Mouse (Mus musculus): ENCODE measurements at regions not wholly inside any gene's neighbourhood (a gene's known extent, or its start where the extent isn't known, plus 50 kb on each side); places are given as distances from the start of the nearest gene placed in this dataset.

DNA sequence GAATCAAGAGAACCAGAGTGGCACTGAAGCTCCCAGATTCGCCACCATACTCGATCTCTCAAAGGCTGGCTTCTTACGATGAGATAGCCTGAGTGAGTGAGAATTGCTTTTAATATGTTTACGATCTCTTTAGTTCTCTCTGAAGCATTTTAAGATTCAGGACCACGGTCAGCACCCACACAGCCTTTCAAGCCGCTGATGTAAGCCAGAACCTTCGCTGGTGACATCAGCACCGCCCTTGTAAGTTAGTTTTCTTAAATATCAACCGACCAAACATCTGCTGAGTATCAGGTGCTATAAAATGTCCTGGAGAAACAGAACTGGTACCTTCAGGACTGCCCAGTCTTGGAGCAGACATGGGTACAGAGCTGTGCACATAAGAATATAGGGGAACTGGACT, 141.6 kb downstream of the Dmrta2 start:
- no peaks in the 10 kb centered on the region for H3K9me3 ChIP-seq (ENCODE audit: control insufficient read depth, low read length)
- whole genome bisulfite sequencing = 17% methylated on average over 9 of the region's 9 CpGs
- DNase-seq (ENCODE audit: low spot score) = peak; percentile 82
- no peaks in the 10 kb centered on the region for H3K27me3 ChIP-seq (ENCODE audit: control insufficient read depth, insufficient read depth, low read length)
- peaks cover 13% of the 10 kb centered on the region for H3K4me1 ChIP-seq (ENCODE audit: control insufficient read depth, insufficient read depth, low read length)
- H3K4me3 ChIP-seq (ENCODE audit: low read depth, low read length) = no peak overlapping the region
- H3K4me2 ChIP-seq (ENCODE audit: low read depth, severe bottlenecking) = no peak overlapping the region
- no peak overlapping the region for H3K27ac ChIP-seq (replicated peaks; ENCODE audit: low read depth, low read length)
- ATAC-seq (ENCODE audit: insufficient number of reproducible peaks, low FRiP score, low TSS enrichment, low read depth) = peak; percentile 44; the same call in 1 of the 2 replicates
- no peaks in the 10 kb centered on the region for H3K36me3 ChIP-seq (ENCODE audit: control insufficient read depth, insufficient read depth, low read length)
- no peak overlapping the region for H3K9ac ChIP-seq (ENCODE audit: low read length)

DNA sequence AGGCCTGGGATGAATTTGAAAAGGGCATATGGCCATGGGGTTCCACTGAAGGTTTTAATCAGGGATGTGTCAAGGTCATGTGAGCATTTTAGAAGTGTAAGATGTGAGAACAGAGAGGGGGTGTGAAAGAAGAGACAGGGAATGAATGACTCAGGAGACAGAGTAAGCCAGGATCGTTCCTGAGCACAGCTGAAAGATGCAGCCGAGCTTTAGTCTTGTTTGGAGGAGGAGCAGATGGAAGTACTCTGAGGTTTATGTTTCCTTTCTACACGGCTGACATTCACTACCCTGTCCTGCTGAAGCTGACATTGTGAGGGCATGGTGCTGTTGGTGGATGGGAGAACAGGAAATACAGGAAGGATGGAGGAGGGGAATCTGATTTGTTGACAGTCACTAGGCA, 142.0 kb downstream of the Dmrta2 start:
- 8% methylated on average over 3 of the region's 3 CpGs for WGBS
- H3K27me3 ChIP-seq (ENCODE audit: control insufficient read depth, insufficient read depth, low read length) = no peaks in the 10 kb centered on the region
- H3K4me1 ChIP-seq (ENCODE audit: control insufficient read depth, insufficient read depth, low read length) = peaks cover 13% of the 10 kb centered on the region
- H3K27ac ChIP-seq (replicated peaks; ENCODE audit: low read depth, low read length) = no peak overlapping the region
- no peak overlapping the region for H3K4me3 ChIP-seq (ENCODE audit: low read depth, low read length)
- H3K36me3 ChIP-seq (ENCODE audit: control insufficient read depth, insufficient read depth, low read length) = no peaks in the 10 kb centered on the region
- 0 out of 2 replicates have a peak, but pooled peaks have one; percentile 20 for ATAC-seq (ENCODE audit: insufficient number of reproducible peaks, low FRiP score, low TSS enrichment, low read depth)
- H3K9me3 ChIP-seq (ENCODE audit: control insufficient read depth, low read length) = no peaks in the 10 kb centered on the region
- DNase-seq (ENCODE audit: low spot score) = no peak
- H3K4me2 ChIP-seq (ENCODE audit: low read depth, severe bottlenecking) = no peak overlapping the region
- H3K9ac ChIP-seq (ENCODE audit: low read length) = no peak overlapping the region

DNA sequence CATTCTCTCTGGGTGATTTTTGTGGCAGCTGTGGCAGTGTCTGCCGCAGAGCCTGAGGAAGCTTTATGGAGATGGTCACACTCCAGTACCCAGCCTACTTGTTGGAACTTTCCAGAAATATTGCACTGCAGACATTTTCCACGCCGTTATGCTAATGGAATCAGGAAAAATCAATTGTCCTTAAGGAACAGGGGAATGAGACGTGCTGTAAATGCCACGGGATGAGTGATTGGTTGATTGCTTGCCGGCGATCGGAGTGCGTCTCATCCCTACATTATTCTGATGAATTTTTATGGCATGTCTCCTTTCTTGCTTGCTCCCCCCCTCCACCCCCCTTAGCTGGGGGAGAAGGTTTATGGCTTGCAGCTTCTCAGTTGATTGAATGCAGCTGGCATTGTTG, 142.9 kb downstream of the Dmrta2 start:
- no peaks in the 10 kb centered on the region for H3K36me3 ChIP-seq (ENCODE audit: control insufficient read depth, insufficient read depth, low read length)
- H3K27me3 ChIP-seq (ENCODE audit: control insufficient read depth, insufficient read depth, low read length) = no peaks in the 10 kb centered on the region
- DNase-seq (ENCODE audit: low spot score) (peak; percentile 38), ATAC-seq (ENCODE audit: insufficient number of reproducible peaks, low FRiP score, low TSS enrichment, low read depth) (no peak)
- no peak overlapping the region for H3K4me2 ChIP-seq (ENCODE audit: low read depth, severe bottlenecking)
- H3K4me1 ChIP-seq (ENCODE audit: control insufficient read depth, insufficient read depth, low read length) = peaks cover 20% of the 10 kb centered on the region
- no peaks in the 10 kb centered on the region for H3K9me3 ChIP-seq (ENCODE audit: control insufficient read depth, low read length)
- H3K4me3 ChIP-seq (ENCODE audit: low read depth, low read length) = no peak overlapping the region
- WGBS = 17% methylated on average over 9 of the region's 9 CpGs
- H3K9ac ChIP-seq (ENCODE audit: low read length) = no peak overlapping the region
- no peak overlapping the region for H3K27ac ChIP-seq (replicated peaks; ENCODE audit: low read depth, low read length)

DNA sequence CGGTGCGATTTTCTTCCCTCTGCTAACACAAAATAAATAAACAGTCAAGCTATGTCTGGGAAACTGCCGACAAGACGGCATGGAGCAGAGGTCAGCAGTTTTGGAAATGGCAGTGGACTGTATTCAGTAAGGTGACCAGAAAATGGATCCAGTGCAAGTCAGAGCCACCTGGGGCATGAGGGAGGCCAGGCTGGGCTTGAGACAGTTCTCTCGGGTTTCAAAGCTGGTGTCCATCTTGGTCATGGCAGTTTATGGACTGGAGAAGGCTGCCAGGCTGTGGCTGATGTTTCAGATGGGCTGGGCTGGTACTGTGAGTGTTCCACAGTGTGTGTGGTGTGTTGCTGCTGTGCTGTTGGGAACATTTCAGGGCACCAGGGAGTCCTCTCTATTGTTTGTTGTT, 143.6 kb downstream of the Dmrta2 start:
- no peak for ATAC-seq (ENCODE audit: insufficient number of reproducible peaks, low FRiP score, low TSS enrichment, low read depth)
- H3K4me2 ChIP-seq (ENCODE audit: low read depth, severe bottlenecking) = no peak overlapping the region
- H3K9ac ChIP-seq (ENCODE audit: low read length) = no peak overlapping the region
- DNase-seq (ENCODE audit: low spot score) = no peak
- H3K4me3 ChIP-seq (ENCODE audit: low read depth, low read length) = no peak overlapping the region
- no peaks in the 10 kb centered on the region for H3K9me3 ChIP-seq (ENCODE audit: control insufficient read depth, low read length)
- no peaks in the 10 kb centered on the region for H3K27me3 ChIP-seq (ENCODE audit: control insufficient read depth, insufficient read depth, low read length)
- H3K27ac ChIP-seq (replicated peaks; ENCODE audit: low read depth, low read length) = no peak overlapping the region
- 14% methylated on average over 5 of the region's 5 CpGs for WGBS
- no peaks in the 10 kb centered on the region for H3K36me3 ChIP-seq (ENCODE audit: control insufficient read depth, insufficient read depth, low read length)
- peaks cover 23% of the 10 kb centered on the region for H3K4me1 ChIP-seq (ENCODE audit: control insufficient read depth, insufficient read depth, low read length)

DNA sequence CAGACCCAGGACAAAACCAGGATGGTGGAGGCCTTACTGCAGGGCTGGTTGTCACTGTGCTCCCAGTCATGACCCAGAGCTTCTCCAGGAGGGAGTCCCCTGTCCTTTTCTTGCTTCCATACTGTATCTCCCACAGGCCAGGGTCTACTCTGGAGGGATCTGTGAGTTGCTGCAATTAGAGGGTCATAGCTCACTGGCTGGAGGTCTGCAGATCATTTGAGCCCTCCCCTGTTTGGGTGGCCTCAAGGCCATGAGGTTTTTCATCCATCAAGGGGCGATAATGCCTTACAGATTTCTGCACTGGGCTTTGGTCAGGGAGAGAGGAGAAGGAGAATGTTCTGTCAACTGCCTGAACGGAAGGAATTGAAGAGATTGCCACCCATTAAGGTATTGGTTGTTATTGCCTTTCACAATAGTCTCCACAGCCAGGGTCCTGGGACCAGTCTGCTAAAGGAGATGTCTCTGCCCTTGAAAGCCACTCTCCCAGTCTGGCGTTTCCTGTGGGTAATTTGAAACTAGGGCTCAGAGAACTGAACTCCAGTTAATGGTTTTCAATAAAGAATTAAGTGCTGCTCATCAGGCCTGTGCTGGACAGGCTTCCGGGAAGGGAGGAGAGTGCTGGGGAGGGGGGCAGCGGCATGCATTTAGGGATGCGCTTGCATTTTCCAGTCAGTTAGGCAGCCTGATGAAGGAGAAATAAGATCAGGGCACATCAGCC, 147.4 kb downstream of the Dmrta2 start:
- WGBS = 6% methylated on average over 6 of the region's 6 CpGs
- DNase-seq (ENCODE audit: low spot score) = peak; percentile 54

DNA sequence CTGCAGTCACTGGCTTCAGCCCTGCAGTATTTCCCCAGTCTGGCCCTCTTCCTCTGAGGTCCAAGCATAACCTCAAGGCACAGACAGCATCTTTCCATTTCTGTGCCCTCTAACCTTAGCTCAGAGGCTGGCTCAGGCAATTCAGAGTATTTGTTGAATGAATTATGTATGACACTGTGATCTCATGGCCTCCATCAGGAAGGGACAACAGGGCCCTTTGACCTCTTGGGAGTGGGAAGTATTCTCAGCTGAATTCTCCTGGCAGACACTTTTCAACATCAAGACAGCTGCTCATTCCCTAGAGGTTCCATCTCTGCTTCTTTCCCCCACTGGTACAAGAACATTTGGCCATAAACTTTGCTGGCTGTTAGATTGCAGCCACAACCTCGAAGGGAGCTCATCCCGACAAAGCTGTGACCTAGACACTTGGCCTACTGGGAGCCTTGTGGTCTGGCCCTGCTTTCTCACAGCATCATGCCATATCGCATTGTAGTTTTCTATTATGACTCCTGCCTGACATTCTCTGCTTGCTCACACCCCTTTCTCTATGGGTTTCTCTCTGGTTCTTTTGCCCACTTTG, 150.2 kb downstream of the Dmrta2 start:
- Histone ChIP-seq H3K4me2 (ENCODE audit: low read depth, severe bottlenecking) (no peak overlapping the region), H3K9ac (ENCODE audit: low read length) (no peak overlapping the region), H3K9me3 (ENCODE audit: control insufficient read depth, low read length) (no peaks in the 10 kb centered on the region), H3K27ac (replicated peaks; ENCODE audit: low read depth, low read length) (no peak overlapping the region), H3K4me1 (ENCODE audit: control insufficient read depth, insufficient read depth, low read length) (peaks cover 10% of the 10 kb centered on the region), H3K4me3 (ENCODE audit: low read depth, low read length) (no peak overlapping the region), H3K36me3 (ENCODE audit: control insufficient read depth, insufficient read depth, low read length) (no peaks in the 10 kb centered on the region), H3K27me3 (ENCODE audit: control insufficient read depth, insufficient read depth, low read length) (no peaks in the 10 kb centered on the region)
- ATAC-seq (ENCODE audit: insufficient number of reproducible peaks, low FRiP score, low TSS enrichment, low read depth) (no peak), DNase-seq (ENCODE audit: low spot score) (no peak)
- WGBS = 59% methylated on average over 3 of the region's 3 CpGs

More for the DNA sequence above, 147.4 kb downstream of the Dmrta2 start:
- peak; percentile 42; the same call in 1 of the 2 replicates for ATAC-seq (ENCODE audit: insufficient number of reproducible peaks, low FRiP score, low TSS enrichment, low read depth)
- H3K36me3 ChIP-seq (ENCODE audit: control insufficient read depth, insufficient read depth, low read length) = no peaks in the 10 kb centered on the region
- no peak overlapping the region for H3K4me2 ChIP-seq (ENCODE audit: low read depth, severe bottlenecking)
- H3K4me3 ChIP-seq (ENCODE audit: low read depth, low read length) = no peak overlapping the region
- no peaks in the 10 kb centered on the region for H3K27me3 ChIP-seq (ENCODE audit: control insufficient read depth, insufficient read depth, low read length)
- no peak overlapping the region for H3K27ac ChIP-seq (replicated peaks; ENCODE audit: low read depth, low read length)
- peaks cover 18% of the 10 kb centered on the region for H3K4me1 ChIP-seq (ENCODE audit: control insufficient read depth, insufficient read depth, low read length)
- H3K9me3 ChIP-seq (ENCODE audit: control insufficient read depth, low read length) = no peaks in the 10 kb centered on the region
- H3K9ac ChIP-seq (ENCODE audit: low read length) = no peak overlapping the region

DNA sequence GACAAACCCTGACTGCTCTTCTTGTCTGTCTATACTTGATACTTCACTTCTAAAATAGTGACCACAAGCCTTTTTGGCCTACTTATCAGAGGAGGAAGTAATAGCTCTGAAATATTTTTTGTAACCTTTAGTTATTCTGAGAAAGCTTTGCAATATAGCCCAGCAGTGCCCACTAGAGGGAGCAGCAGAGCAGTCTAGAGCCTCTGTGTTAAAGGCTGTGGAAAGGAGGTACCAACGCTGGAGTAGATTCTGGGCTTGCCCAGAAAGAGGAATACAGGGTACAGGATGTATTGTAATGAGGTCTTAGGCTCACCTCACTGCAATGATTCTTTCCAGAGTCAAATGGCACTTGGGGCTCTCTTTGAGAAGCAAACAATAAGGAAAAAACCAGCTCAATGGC, 151.1 kb downstream of the Dmrta2 start:
- DNase-seq (ENCODE audit: low spot score) (peak; percentile 84), ATAC-seq (ENCODE audit: insufficient number of reproducible peaks, low FRiP score, low TSS enrichment, low read depth) (no peak)
- Histone ChIP-seq H3K4me3 (ENCODE audit: low read depth, low read length) (no peak overlapping the region), H3K27ac (replicated peaks; ENCODE audit: low read depth, low read length) (no peak overlapping the region), H3K9me3 (ENCODE audit: control insufficient read depth, low read length) (no peaks in the 10 kb centered on the region), H3K9ac (ENCODE audit: low read length) (no peak overlapping the region), H3K36me3 (ENCODE audit: control insufficient read depth, insufficient read depth, low read length) (no peaks in the 10 kb centered on the region), H3K27me3 (ENCODE audit: control insufficient read depth, insufficient read depth, low read length) (no peaks in the 10 kb centered on the region), H3K4me2 (ENCODE audit: low read depth, severe bottlenecking) (no peak overlapping the region), H3K4me1 (ENCODE audit: control insufficient read depth, insufficient read depth, low read length) (peaks cover 15% of the 10 kb centered on the region)
- WGBS = 9% methylated on average over 1 of the region's 1 CpGs

DNA sequence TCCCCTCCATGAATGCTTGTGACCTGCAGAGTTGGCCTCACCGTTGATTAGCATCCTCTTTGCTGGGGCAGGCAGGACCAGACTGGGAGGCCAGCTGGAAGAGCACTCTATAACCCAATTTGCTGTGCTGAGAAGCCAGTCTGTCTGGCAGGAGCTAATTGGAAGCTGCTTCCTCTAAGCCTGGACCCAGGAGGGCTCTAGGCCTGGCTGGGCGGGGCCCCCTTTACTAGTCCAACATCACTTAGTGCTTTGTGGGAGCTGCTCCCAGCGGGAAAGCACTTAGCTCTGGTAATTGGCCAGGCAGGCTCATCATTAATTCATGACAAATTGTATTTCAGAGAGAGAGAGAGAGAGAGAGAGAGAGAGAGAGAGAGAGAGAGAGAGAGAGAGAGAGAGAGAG, 151.7 kb downstream of the Dmrta2 start:
- H3K4me3 ChIP-seq (ENCODE audit: low read depth, low read length) = no peak overlapping the region
- no peaks in the 10 kb centered on the region for H3K27me3 ChIP-seq (ENCODE audit: control insufficient read depth, insufficient read depth, low read length)
- DNase-seq (ENCODE audit: low spot score) = peak; percentile 46
- H3K36me3 ChIP-seq (ENCODE audit: control insufficient read depth, insufficient read depth, low read length) = no peaks in the 10 kb centered on the region
- peaks cover 21% of the 10 kb centered on the region for H3K4me1 ChIP-seq (ENCODE audit: control insufficient read depth, insufficient read depth, low read length)
- 31% methylated on average over 3 of the region's 3 CpGs for WGBS
- no peaks in the 10 kb centered on the region for H3K9me3 ChIP-seq (ENCODE audit: control insufficient read depth, low read length)
- no peak overlapping the region for H3K27ac ChIP-seq (replicated peaks; ENCODE audit: low read depth, low read length)
- ATAC-seq (ENCODE audit: insufficient number of reproducible peaks, low FRiP score, low TSS enrichment, low read depth) = no peak
- H3K9ac ChIP-seq (ENCODE audit: low read length) = no peak overlapping the region
- no peak overlapping the region for H3K4me2 ChIP-seq (ENCODE audit: low read depth, severe bottlenecking)
